Mouse (Mus musculus) heart, postnatal 0 days (tissue): ENCODE measurements at regions not wholly inside any gene's neighbourhood (a gene's known extent, or its start where the extent isn't known, plus 50 kb on each side); places are given as distances from the start of the nearest gene placed in this dataset.

ENCODE experiments used
- ATAC-seq: fragments of 200-750 bp; cut with Nextera tagmentation; 2 replicates; pipeline ENCODE4 v1.8.0; 2017; ENCODE audit warnings: low read depth, moderate number of reproducible peaks, moderate library complexity; ENCODE audit not compliant: insufficient read depth
- DNase-seq: peaks from one replicate; pipeline ENCODE4 v3.0.0-alpha.2; 2016; ENCODE audit warnings: low spot score
- H3K27ac ChIP-seq: fragments of 300-500 bp; sonication (generic); 2 replicates; pipeline ENCODE4 v1.5.1; 2014; ENCODE audit warnings: low read depth, mild to moderate bottlenecking
- H3K27me3 ChIP-seq: fragments of 300-500 bp; sonication (generic); 2 replicates; pipeline ENCODE4 v1.6.1; 2014; ENCODE audit warnings: low read length, mixed read lengths; ENCODE audit not compliant: control insufficient read depth, insufficient read depth
- H3K36me3 ChIP-seq: fragments of 300-500 bp; sonication (generic); replicated peaks from 2 replicates; pipeline ENCODE4 v1.6.1; 2014; ENCODE audit warnings: low read length, mixed read lengths; ENCODE audit not compliant: control insufficient read depth, insufficient read depth
- H3K4me1 ChIP-seq: fragments of 300-500 bp; sonication (generic); 2 replicates; pipeline ENCODE4 v1.6.1; 2014; ENCODE audit warnings: antibody characterized with exemption; ENCODE audit not compliant: control insufficient read depth, insufficient read depth
- H3K4me2 ChIP-seq: fragments of 300-500 bp; sonication (generic); 2 replicates; pipeline ENCODE4 v1.6.1; 2014; ENCODE audit warnings: low read depth, mild to moderate bottlenecking, low read length, moderate library complexity
- H3K4me3 ChIP-seq: fragments of 300-500 bp; sonication (generic); 2 replicates; pipeline ENCODE4 v1.5.1; 2014; ENCODE audit warnings: low read depth, low read length
- H3K9ac ChIP-seq: fragments of 300-500 bp; sonication (generic); replicated peaks from 2 replicates; pipeline ENCODE4 v1.6.1; 2014; ENCODE audit warnings: low read depth, low read length, mixed read lengths
- H3K9me3 ChIP-seq: fragments of 300-500 bp; sonication (generic); replicated peaks from 2 replicates; pipeline ENCODE4 v1.6.1; 2016; ENCODE audit warnings: low read length; ENCODE audit not compliant: control insufficient read depth
- CTCF ChIP-seq: IDR thresholded peaks from 2 replicates; pipeline ENCODE4 v1.5.1; 2016; ENCODE audit warnings: antibody characterized with exemption, control low read depth, low read depth
- EP300 ChIP-seq: IDR thresholded peaks from 2 replicates; pipeline ENCODE4 v1.6.1; 2016; ENCODE audit warnings: antibody characterized with exemption, low read depth
- WGBS: fragments of 180-500 bp; shearing (Covaris S2); extraction: QIAGEN DNeasy Blood & Tissue Kit; methylation state at CpG from one replicate; pipeline ENCODE4 v1.1.7; 2014; 5-methylcytosine and 5-hydroxymethylcytosine counted together

GRCm38 (mm10) chr14:71200917-71201316, 601.3 kb upstream of the Fam160b2 start:
- DNase-seq: no peak
- WGBS: 90% methylated on average over 1 of the region's 1 CpGs
- Histone ChIP-seq H3K4me1 (peaks cover 21% of the 10 kb centered on the region), H3K4me2 (no peak overlapping the region), H3K9me3 (no peaks in the 10 kb centered on the region), H3K27ac (no peak overlapping the region), H3K27me3 (no peaks in the 10 kb centered on the region), H3K9ac (no peak overlapping the region), H3K36me3 (no peaks in the 10 kb centered on the region), H3K4me3 (no peak overlapping the region)
- no peak for ATAC-seq
- TF ChIP-seq EP300 (no peak), CTCF (no peak)

- no peak overlapping the region for H3K27ac ChIP-seq
- no peak overlapping the region for H3K9ac ChIP-seq
- ATAC-seq (no peak), DNase-seq (no peak)
- 50% methylated on average over 9 of the region's 9 CpGs for WGBS
- TF ChIP-seq EP300 (no peak), CTCF (no peak)
- no peaks in the 10 kb centered on the region for H3K9me3 ChIP-seq
- H3K4me1 ChIP-seq: peaks cover 19% of the 10 kb centered on the region
- no peak overlapping the region for H3K4me3 ChIP-seq
- H3K27me3 ChIP-seq: no peaks in the 10 kb centered on the region
- no peaks in the 10 kb centered on the region for H3K36me3 ChIP-seq
- H3K4me2 ChIP-seq: no peak overlapping the region
Measured at GRCm38 (mm10) chr14:71199178-71199879, 599.7 kb upstream of the Fam160b2 start.

- no peaks in the 10 kb centered on the region for H3K9me3 ChIP-seq
Measured at GRCm38 (mm10) chr14:71194219-71194618, 594.6 kb upstream of the Fam160b2 start.

GRCm38 (mm10) chr14:71192486-71192885, 592.9 kb upstream of the Fam160b2 start:
- Histone ChIP-seq H3K9me3 (no peaks in the 10 kb centered on the region), H3K9ac (no peak overlapping the region), H3K27ac (no peak overlapping the region), H3K27me3 (no peaks in the 10 kb centered on the region), H3K4me1 (no peaks in the 10 kb centered on the region), H3K4me3 (no peak overlapping the region), H3K36me3 (no peaks in the 10 kb centered on the region), H3K4me2 (no peak overlapping the region)
- 88% methylated on average over 5 of the region's 5 CpGs for WGBS
- no peak for TF ChIP-seq CTCF
- no peak for TF ChIP-seq EP300
- DNase-seq (no peak), ATAC-seq (no peak)

More at GRCm38 (mm10) chr14:71194219-71194618, 594.6 kb upstream of the Fam160b2 start:
- no peak overlapping the region for H3K4me3 ChIP-seq
- no peaks in the 10 kb centered on the region for H3K36me3 ChIP-seq
- 0 out of 2 replicates have a peak, but pooled peaks cover under 1% of the 10 kb centered on the region for H3K4me1 ChIP-seq
- H3K27ac ChIP-seq: no peak overlapping the region
- TF ChIP-seq EP300: no peak
- TF ChIP-seq CTCF: no peak
- H3K9ac ChIP-seq: no peak overlapping the region
- DNase-seq: no peak
- no peak for ATAC-seq
- H3K27me3 ChIP-seq: no peaks in the 10 kb centered on the region
- no peak overlapping the region for H3K4me2 ChIP-seq
- 79% methylated on average over 2 of the region's 2 CpGs for WGBS

GRCm38 (mm10) chr14:71189360-71189759, 589.7 kb upstream of the Fam160b2 start:
- DNase-seq (no peak), ATAC-seq (no peak)
- 46% methylated on average over 2 of the region's 2 CpGs for WGBS
- Histone ChIP-seq H3K27me3 (no peaks in the 10 kb centered on the region), H3K4me2 (no peak overlapping the region), H3K9me3 (no peaks in the 10 kb centered on the region), H3K4me1 (no peaks in the 10 kb centered on the region), H3K9ac (no peak overlapping the region), H3K4me3 (no peak overlapping the region), H3K27ac (no peak overlapping the region), H3K36me3 (no peaks in the 10 kb centered on the region)
- TF ChIP-seq CTCF (no peak), EP300 (no peak)

GRCm38 (mm10) chr14:71177341-71177740, 577.7 kb upstream of the Fam160b2 start:
- 61% methylated on average over 6 of the region's 6 CpGs for whole genome bisulfite sequencing
- Histone ChIP-seq H3K9me3 (no peaks in the 10 kb centered on the region), H3K27ac (no peak overlapping the region), H3K4me2 (no peak overlapping the region), H3K4me1 (no peaks in the 10 kb centered on the region), H3K4me3 (no peak overlapping the region), H3K36me3 (no peaks in the 10 kb centered on the region), H3K9ac (no peak overlapping the region), H3K27me3 (no peaks in the 10 kb centered on the region)
- DNase-seq: no peak
- ATAC-seq: no peak
- TF ChIP-seq EP300: no peak
- no peak for TF ChIP-seq CTCF
